7 mouse cellular contexts compared by ENCODE assay signal in the genomic region with DNA sequence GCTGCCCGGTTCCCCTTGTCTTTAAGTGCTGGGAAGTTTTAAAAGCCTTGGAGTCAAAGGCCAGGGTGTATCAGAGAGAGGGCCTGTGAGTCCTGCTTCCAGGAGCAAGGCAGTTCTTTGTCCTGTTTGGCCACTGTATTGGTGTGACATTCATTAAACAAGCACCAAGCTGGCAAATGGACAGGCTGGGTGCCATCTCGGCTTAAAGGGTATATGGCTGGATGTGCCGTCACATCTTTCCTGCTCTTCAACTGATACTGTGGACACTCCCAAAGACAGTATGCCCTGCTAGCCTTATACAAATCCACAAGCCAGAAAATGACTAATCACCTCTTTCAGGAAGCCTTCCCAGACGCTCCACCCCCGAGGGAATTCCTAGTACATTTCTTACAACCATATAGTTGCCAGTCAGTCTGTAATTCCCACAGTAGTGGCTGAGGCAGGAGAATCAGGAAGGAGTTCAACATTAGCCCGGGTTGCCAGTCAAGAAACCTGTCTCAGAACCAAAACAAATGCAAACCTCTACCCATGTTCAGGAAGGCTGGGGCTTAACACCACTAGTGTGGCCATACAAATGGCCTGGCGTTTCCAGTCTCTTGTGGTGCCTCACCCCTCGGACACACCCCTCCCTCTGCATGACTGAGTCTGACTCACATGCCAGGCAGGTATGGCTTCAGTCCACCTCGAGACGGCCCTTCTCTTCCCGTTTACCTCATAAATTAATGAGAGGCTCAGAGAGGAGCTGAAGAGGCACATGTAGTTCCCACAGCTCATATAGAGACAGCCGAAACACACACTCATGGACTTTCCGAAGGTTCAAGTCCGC.
A peak's percentile ranks its signal among the peaks of the same experiment; 100 is the strongest.
DNase-seq lines count a peak whose midpoint lies in the region; ATAC-seq and TF ChIP-seq lines count a peak whose summit lies in the region.

No protein-coding gene starts in this region.

- no peak for TF ChIP-seq POLR2A in small intestine, adult 2 months (IDR thresholded peaks at IDR 0.05; ENCODE audit: low read depth, low read length)

- H3K27me3 ChIP-seq in midbrain, embryonic 10.5 days (ENCODE audit: low read depth, poor library complexity, severe bottlenecking), result peaks cover 11% of the 10 kb centered on the region
- H3K27me3 ChIP-seq in midbrain, postnatal 0 days (ENCODE audit: insufficient read depth, low read length), result no peaks in the 10 kb centered on the region; the same call in 1 of the 2 replicates
- no peaks in the 10 kb centered on the region for H3K27me3 ChIP-seq in embryonic facial prominence, embryonic 14.5 days (replicated peaks; ENCODE audit: control insufficient read depth, insufficient read depth, low read length)
- no peaks in the 10 kb centered on the region for H3K27me3 ChIP-seq in limb, embryonic 10.5 days (ENCODE audit: low read depth, poor library complexity, severe bottlenecking)
- no peaks in the 10 kb centered on the region for H3K27me3 ChIP-seq in small intestine, adult 2 months (ENCODE audit: control insufficient read depth, insufficient read depth, low read length)

- 58% methylated on average over 14 of the region's 14 CpGs for WGBS in midbrain, embryonic 10.5 days
- 69% methylated on average over 14 of the region's 14 CpGs for WGBS in midbrain, postnatal 0 days
- WGBS in embryonic facial prominence, embryonic 14.5 days, result 51% methylated on average over 14 of the region's 14 CpGs
- WGBS in limb, embryonic 10.5 days, result 41% methylated on average over 14 of the region's 14 CpGs
- WGBS in small intestine, adult 2 months, result 42% methylated on average over 14 of the region's 14 CpGs

- H3K9me3 ChIP-seq in midbrain, embryonic 10.5 days (replicated peaks), result no peaks in the 10 kb centered on the region
- H3K9me3 ChIP-seq in midbrain, postnatal 0 days (ENCODE audit: low read length), result no peaks in the 10 kb centered on the region
- H3K9me3 ChIP-seq in embryonic facial prominence, embryonic 14.5 days (ENCODE audit: control insufficient read depth, low read length), result no peaks in the 10 kb centered on the region
- no peaks in the 10 kb centered on the region for H3K9me3 ChIP-seq in limb, embryonic 10.5 days (replicated peaks)

- H3K36me3 ChIP-seq in midbrain, embryonic 10.5 days, result peaks cover 15% of the 10 kb centered on the region
- no peaks in the 10 kb centered on the region for H3K36me3 ChIP-seq in midbrain, postnatal 0 days (ENCODE audit: insufficient read depth, low read length)
- H3K36me3 ChIP-seq in embryonic facial prominence, embryonic 14.5 days (ENCODE audit: control insufficient read depth, insufficient read depth, low read length), result peaks cover 23% of the 10 kb centered on the region
- peaks cover 25% of the 10 kb centered on the region for H3K36me3 ChIP-seq in limb, embryonic 10.5 days
- H3K36me3 ChIP-seq in small intestine, adult 2 months (ENCODE audit: control insufficient read depth, insufficient read depth, low read length), result no peaks in the 10 kb centered on the region

- peak overlapping the region; percentile 93 for H3K27ac ChIP-seq in midbrain, embryonic 10.5 days (replicated peaks)
- H3K27ac ChIP-seq in midbrain, postnatal 0 days (ENCODE audit: low read depth, low read length), result no peak overlapping the region
- H3K27ac ChIP-seq in embryonic facial prominence, embryonic 14.5 days (replicated peaks; ENCODE audit: low read depth, low read length), result peak overlapping the region; percentile 97
- peak overlapping the region; percentile 98 for H3K27ac ChIP-seq in limb, embryonic 10.5 days
- H3K27ac ChIP-seq in small intestine, adult 2 months (ENCODE audit: insufficient read depth, low read depth, low read length), result peak overlapping the region; percentile 72

- DNase-seq in midbrain, embryonic 10.5 days (ENCODE audit: low spot score), result no peak
- DNase-seq in midbrain, postnatal 0 days (ENCODE audit: low spot score), result no peak
- DNase-seq in embryonic facial prominence, embryonic 14.5 days (ENCODE audit: low spot score), result no peak
- DNase-seq in limb, embryonic 10.5 days (ENCODE audit: low spot score), result no peak
- no peak for DNase-seq in gastrocnemius, adult 8-10 months (ENCODE audit: low spot score in 2 of 2)
- no peak for DNase-seq in natural killer cell, adult 2 months (ENCODE audit: low spot score in 2 of 2)

- H3K4me1 ChIP-seq in midbrain, embryonic 10.5 days, result peaks cover 87% of the 10 kb centered on the region
- H3K4me1 ChIP-seq in midbrain, postnatal 0 days (ENCODE audit: insufficient read depth, low read length), result no peaks in the 10 kb centered on the region
- H3K4me1 ChIP-seq in embryonic facial prominence, embryonic 14.5 days (ENCODE audit: control insufficient read depth, insufficient read depth, low read length), result peaks cover 83% of the 10 kb centered on the region
- H3K4me1 ChIP-seq in limb, embryonic 10.5 days, result peaks cover 94% of the 10 kb centered on the region
- peaks cover 7% of the 10 kb centered on the region; the same call in 1 of the 2 replicates for H3K4me1 ChIP-seq in small intestine, adult 2 months (ENCODE audit: control insufficient read depth, insufficient read depth, insufficient read length, low read length)

- TF ChIP-seq CTCF in midbrain, postnatal 0 days (IDR thresholded peaks at IDR 0.05), result no peak
- no peak for TF ChIP-seq CTCF in small intestine, adult 2 months (IDR thresholded peaks at IDR 0.05; ENCODE audit: extremely low read depth, insufficient read length, insufficient replicate concordance, low read depth, low read length)

- H3K9ac ChIP-seq in midbrain, postnatal 0 days (replicated peaks; ENCODE audit: low read length, poor library complexity, severe bottlenecking), result no peak overlapping the region
- H3K9ac ChIP-seq in embryonic facial prominence, embryonic 14.5 days (ENCODE audit: low read depth, low read length), result peak overlapping the region; percentile 94

- peak overlapping the region; percentile 63 for H3K4me3 ChIP-seq in midbrain, embryonic 10.5 days
- no peak overlapping the region for H3K4me3 ChIP-seq in midbrain, postnatal 0 days (ENCODE audit: low read depth, low read length)
- peak overlapping the region; percentile 69 for H3K4me3 ChIP-seq in embryonic facial prominence, embryonic 14.5 days (ENCODE audit: low read depth, low read length)
- H3K4me3 ChIP-seq in limb, embryonic 10.5 days, result peak overlapping the region; percentile 74
- H3K4me3 ChIP-seq in small intestine, adult 2 months (ENCODE audit: low read depth, low read length), result no peak overlapping the region

- no peak for ATAC-seq in midbrain, postnatal 0 days (ENCODE audit: low FRiP score)
- no peak for ATAC-seq in embryonic facial prominence, embryonic 14.5 days (ENCODE audit: low read depth)

- no peak overlapping the region for H3K4me2 ChIP-seq in midbrain, postnatal 0 days (ENCODE audit: low read depth, low read length, poor library complexity, severe bottlenecking)
- H3K4me2 ChIP-seq in embryonic facial prominence, embryonic 14.5 days (ENCODE audit: low read depth, low read length), result peak overlapping the region; percentile 93

Comparison
In these comparisons a context has a peak if more than half of its experiments do, and no peak if none do; other contexts are left out.
1. H3K4me3 ChIP-seq: peak in midbrain, embryonic 10.5 days (single experiment), embryonic facial prominence, embryonic 14.5 days (single experiment) and limb, embryonic 10.5 days (single experiment); none in midbrain, postnatal 0 days (single experiment) and small intestine, adult 2 months (single experiment).